Mouse (Mus musculus) bone marrow macrophage, adult 2 months (primary cell): Measurements from ENCODE around the gene Exosc5. TPM values are rescaled to one million over a fixed set of nuclear protein-coding genes. Genes with fewer than 3 reads are reported as not detected.
A peak's percentile ranks its signal among the peaks of the same experiment; 100 is the strongest.

Experiments used
- H3K27ac ChIP-seq: 2 replicates; pipeline ENCODE4 v1.5.1; 2012; ENCODE audit warnings: low read depth, low read length; ENCODE audit not compliant: insufficient read depth
- H3K4me1 ChIP-seq: 2 replicates; pipeline ENCODE4 v1.6.1; 2012; ENCODE audit warnings: low read length; ENCODE audit not compliant: control insufficient read depth, insufficient read depth
- H3K4me3 ChIP-seq: 2 replicates; pipeline ENCODE4 v1.5.1; 2012; ENCODE audit warnings: mild to moderate bottlenecking, low read length, moderate library complexity; ENCODE audit not compliant: insufficient read depth
- CTCF ChIP-seq: IDR thresholded peaks from 2 replicates; pipeline ENCODE4 v1.5.1; 2012; ENCODE audit warnings: low read depth, mild to moderate bottlenecking, low read length, moderate library complexity
- POLR2A ChIP-seq: IDR thresholded peaks from 2 replicates; pipeline ENCODE4 v1.6.1; 2012; ENCODE audit warnings: mild to moderate bottlenecking, low read depth, low read length, borderline replicate concordance
- polyA plus RNA-seq: library from polyadenylated mRNA; stranded (reverse); fragments of >200 nt; gene quantifications from 2 replicates; pipeline ENCODE4 v1.2.4, GENCODE M21; 2012; ENCODE audit not compliant: missing spikeins, insufficient read depth, insufficient read length

Gene Exosc5
- polyA plus RNA-seq = 22.6 and 30.6 TPM in 2 replicates

- Histone ChIP-seq H3K27ac (peak within 1 kb of the TSS; percentile 80), H3K4me1 (peaks cover 17% of the 10 kb centered on the region), H3K4me3 (peak within 1 kb of the TSS; percentile 96)
- no peak for TF ChIP-seq POLR2A
- TF ChIP-seq CTCF = no peak
Measured at GRCm38 (mm10) chr7:25658657-25659472, at the start of gene Exosc5, which contains the start of gene Bckdha. TSS of gene Exosc5 (plus strand) at chr7:25659164. TSS of gene Bckdha (minus strand) at chr7:25658981.

DNA sequence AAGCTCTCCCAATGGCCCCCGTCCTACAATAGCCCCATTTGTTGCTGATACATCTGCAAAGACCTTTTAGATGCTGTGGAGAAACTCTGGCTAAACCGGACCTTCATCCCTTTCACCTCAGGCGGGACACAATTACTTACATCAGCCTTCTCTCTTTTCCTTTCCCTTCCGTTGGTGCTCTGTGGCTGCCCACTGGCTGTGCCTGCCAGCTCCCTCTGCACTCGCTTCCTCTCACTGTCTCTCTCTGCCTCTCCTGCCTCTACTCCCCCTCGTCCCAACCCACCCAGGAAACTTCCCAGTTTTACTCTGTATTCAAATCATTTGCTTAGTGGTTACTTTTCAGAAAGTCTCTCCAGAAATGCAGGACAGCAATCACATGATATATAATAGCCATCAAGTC, 48.9 kb upstream of the Exosc5 start:
- Histone ChIP-seq H3K4me3 (no peak overlapping the region), H3K4me1 (peaks cover 25% of the 10 kb centered on the region), H3K27ac (no peak overlapping the region)
- TF ChIP-seq POLR2A = no peak
- TF ChIP-seq CTCF = no peak

DNA sequence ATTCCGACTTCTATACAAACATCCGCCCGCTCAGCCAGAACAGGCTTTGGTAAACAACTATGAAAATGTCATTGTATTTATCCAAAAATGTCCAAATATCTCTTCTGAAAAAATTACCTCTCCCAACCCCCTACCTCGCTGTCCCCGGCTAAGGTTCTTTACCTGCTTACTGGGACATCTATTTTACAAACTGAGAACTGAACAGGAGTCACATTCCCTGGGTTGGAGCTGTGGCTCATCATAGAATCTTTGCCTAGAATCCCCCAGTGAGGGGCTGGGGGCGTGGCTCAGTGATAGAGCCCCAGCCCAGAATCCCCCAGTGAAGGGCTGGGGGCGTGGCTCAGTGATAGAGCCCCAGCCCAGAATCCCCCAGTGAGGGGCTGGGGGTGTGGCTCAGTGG, 47.5 kb upstream of the Exosc5 start:
- Histone ChIP-seq H3K27ac (no peak overlapping the region), H3K4me1 (peaks cover 16% of the 10 kb centered on the region), H3K4me3 (no peak overlapping the region)
- TF ChIP-seq POLR2A = no peak
- no peak for TF ChIP-seq CTCF

DNA sequence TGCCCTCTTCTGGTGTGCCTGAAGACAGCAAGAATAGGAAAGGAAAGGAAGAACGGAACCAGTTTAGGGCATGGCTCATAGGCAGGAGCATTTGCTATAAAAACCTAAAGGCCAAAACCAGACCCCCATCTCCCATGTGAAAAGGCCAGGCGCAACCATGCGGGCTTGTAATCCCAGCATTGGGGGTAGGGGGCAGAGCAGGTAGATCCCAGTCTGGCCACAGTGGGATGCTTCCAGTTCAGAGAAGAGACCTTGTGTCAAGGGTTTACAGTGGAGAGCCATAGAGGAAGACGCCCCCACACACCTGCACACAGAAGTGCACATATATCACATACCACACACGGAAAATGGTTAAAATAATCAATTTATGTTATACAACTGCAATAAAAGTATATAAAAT, 44.9 kb upstream of the Exosc5 start:
- no peak for TF ChIP-seq POLR2A
- no peak for TF ChIP-seq CTCF
- no peak overlapping the region for H3K27ac ChIP-seq
- peaks cover 8% of the 10 kb centered on the region for H3K4me1 ChIP-seq
- no peak overlapping the region for H3K4me3 ChIP-seq

GRCm38 (mm10) chr7:25614831-25615705, 43.9 kb upstream of the Exosc5 start:
- Histone ChIP-seq H3K4me3 (no peak overlapping the region), H3K4me1 (peaks cover 5% of the 10 kb centered on the region), H3K27ac (no peak overlapping the region)
- TF ChIP-seq CTCF (no peak), POLR2A (no peak)

DNA sequence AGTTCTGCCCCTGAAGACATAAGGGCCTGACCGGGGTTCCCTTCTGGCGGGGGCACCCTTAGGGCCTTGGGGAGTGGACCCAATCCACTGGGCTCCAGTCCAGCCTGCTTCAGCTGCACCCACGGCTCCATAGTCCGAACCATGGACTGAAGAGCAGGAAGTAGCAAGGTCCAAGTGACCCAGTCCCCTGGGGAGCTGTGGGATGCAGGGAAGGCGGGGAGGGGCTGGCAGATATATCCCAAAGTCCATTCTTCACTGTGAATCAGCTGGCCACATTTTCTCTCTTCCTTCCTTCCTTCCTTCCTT, 43.3 kb upstream of the Exosc5 start, which contains the start of gene Erich4:
Erich4 (minus strand) TSS at position 187 of the 306 bp plus-strand sequence.
- Histone ChIP-seq H3K27ac (no peak within 1 kb of the TSS), H3K4me1 (peaks cover 5% of the 10 kb centered on the region; the same call in 1 of the 2 replicates), H3K4me3 (no peak within 1 kb of the TSS)
- TF ChIP-seq POLR2A (no peak), CTCF (no peak)

GRCm38 (mm10) chr7:25617376-25618160, 41.4 kb upstream of the Exosc5 start:
- TF ChIP-seq CTCF (no peak), POLR2A (no peak)

DNA sequence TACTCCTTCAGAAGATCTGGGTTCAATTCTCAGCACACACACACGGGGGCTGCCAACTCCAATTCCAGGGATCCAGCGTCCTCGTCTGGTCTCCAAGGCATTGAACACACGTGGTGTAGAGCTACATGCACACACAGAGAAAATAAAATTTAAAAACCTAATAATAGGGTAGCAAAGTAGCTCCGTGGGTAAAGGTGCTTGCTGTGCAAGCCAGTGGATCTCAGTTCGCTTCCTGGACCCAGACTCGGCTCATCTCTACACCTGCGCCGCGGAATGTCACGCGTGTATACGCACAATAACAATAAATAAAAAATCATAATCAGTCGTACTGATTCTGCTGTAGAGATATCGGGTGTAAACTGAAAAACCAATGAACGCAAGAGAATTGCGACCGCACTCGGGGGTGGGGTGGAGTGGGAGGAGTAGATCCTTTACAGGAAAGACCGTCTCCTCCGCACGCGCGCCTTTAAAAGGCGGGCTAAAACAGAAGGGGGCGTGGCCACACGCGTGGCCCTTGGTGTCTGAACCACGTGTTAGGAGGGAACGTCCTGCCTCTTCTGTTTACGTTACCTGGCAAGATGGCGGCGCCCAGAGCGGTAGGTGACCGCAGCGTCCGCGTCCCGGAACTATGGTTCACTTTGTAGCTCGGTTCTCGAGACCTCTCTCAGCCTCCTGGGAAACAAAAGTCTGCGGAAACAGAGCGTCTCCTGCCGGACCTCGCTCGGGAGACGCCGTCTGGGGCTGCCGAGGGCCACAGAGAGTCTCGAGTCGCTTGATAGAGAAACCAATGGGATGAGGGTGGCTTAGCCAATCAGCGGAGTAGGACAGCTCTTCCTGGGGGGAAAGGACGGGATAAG, 39.9 kb upstream of the Exosc5 start, which contains the start of gene Dmac2:
Dmac2 (plus strand) TSS at position 550 of the 857 bp plus-strand sequence.
- H3K27ac ChIP-seq = peak within 1 kb of the TSS; percentile 33
- TF ChIP-seq POLR2A = no peak
- TF ChIP-seq CTCF = no peak

More at GRCm38 (mm10) chr7:25617376-25618160, 41.4 kb upstream of the Exosc5 start:
- no peak overlapping the region for H3K27ac ChIP-seq
- no peak overlapping the region for H3K4me3 ChIP-seq
- peaks cover 5% of the 10 kb centered on the region; the same call in 1 of the 2 replicates for H3K4me1 ChIP-seq

GRCm38 (mm10) chr7:25619722-25619991, 39.3 kb upstream of the Exosc5 start:
- H3K4me3 ChIP-seq = peak overlapping the region; percentile 81
- no peak overlapping the region; the same call in 1 of the 2 replicates for H3K27ac ChIP-seq
- TF ChIP-seq CTCF (no peak), POLR2A (no peak)
- H3K4me1 ChIP-seq = peaks cover 5% of the 10 kb centered on the region; the same call in 1 of the 2 replicates

More for the DNA sequence above, 39.9 kb upstream of the Exosc5 start, which contains the start of gene Dmac2:
- peak within 1 kb of the TSS; percentile 81 for H3K4me3 ChIP-seq
- peaks cover 5% of the 10 kb centered on the region; the same call in 1 of the 2 replicates for H3K4me1 ChIP-seq
